Mouse (Mus musculus) R1 (cell line): ENCODE results near the gene Tmub1.
A peak's percentile ranks its signal among the peaks of the same experiment; 100 is the strongest.

Experiments used
- DNase-seq: peaks from one replicate; pipeline ENCODE4 v3.0.0-alpha.2; 2018; ENCODE audit warnings: low read depth, low spot score

Gene Tmub1

DNA sequence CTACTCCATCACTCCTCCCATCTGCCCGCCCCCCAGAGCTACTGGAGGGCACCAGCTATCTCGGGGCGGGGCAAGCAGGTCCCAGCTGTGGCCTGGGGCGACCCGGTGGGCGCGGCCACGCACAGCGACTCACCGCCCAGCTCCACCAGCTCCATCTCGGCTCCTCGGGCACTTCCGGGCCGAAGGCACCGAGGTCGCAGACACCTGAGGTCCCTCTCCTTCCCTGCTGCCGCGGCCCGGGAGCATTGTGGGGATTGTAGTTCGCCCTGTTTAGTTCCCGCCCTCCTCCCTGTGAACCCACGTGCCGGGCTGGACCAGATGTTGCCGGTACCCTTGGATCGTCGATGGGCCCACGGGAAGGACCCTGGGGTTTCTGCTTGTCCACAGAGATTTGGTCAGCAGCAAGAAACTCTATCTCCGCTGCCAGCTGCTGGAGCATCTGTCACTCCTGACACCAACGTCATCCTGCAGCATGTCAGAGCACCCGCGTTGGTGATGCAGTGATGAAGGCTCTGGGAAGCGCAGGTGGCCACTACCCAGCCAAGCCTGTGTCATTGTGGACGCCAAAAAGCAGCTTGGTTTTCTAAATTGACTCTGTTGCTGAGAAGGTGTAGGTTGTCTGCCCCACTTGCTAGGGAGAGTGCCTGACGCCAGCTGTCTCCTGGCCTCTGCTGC, at the start of gene Tmub1:
TSS of gene Tmub1 (minus strand) at position 231 of the 675 bp plus-strand sequence.
- peak; percentile 96 for DNase-seq

DNA sequence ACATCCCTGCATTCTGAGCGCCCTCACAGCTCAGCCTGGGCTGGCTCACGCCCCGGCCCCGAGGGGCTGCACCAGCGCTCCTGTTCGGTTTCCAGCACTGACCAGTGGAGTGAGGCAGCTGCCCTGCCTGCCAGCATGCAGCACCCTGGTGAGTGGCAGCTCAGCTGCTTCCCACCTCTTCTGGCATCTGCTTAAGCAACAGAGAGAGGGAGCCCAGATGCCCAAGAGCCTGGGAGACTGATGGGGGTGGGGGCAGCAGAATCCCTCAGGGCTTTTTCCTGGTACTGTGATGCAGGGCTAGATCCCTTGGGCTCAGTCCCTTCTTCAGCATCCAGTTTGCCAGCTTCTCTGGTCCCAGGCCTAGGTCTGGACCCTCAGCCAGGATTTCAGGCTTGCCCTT, 49.1 kb upstream of the Tmub1 start:
- DNase-seq, result no peak

DNA sequence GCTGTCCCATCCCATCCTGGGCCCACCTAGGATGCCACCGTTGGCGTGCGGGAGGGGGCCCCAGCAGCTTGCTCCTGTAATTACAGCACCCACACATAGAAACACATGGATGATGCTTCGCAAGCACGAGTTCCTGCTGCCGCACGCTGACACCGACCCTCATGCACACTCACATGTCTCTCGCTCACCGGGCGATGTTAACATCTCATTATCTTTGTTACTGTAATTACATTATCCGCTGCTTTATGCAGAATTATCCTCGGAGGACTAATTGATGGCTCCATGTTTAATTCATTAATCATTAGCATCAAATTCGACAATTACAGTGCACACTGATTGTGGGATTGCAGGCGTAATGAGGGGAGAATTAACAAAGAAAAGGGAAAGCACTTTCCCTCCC, 47.4 kb upstream of the Tmub1 start:
- DNase-seq, result no peak

DNA sequence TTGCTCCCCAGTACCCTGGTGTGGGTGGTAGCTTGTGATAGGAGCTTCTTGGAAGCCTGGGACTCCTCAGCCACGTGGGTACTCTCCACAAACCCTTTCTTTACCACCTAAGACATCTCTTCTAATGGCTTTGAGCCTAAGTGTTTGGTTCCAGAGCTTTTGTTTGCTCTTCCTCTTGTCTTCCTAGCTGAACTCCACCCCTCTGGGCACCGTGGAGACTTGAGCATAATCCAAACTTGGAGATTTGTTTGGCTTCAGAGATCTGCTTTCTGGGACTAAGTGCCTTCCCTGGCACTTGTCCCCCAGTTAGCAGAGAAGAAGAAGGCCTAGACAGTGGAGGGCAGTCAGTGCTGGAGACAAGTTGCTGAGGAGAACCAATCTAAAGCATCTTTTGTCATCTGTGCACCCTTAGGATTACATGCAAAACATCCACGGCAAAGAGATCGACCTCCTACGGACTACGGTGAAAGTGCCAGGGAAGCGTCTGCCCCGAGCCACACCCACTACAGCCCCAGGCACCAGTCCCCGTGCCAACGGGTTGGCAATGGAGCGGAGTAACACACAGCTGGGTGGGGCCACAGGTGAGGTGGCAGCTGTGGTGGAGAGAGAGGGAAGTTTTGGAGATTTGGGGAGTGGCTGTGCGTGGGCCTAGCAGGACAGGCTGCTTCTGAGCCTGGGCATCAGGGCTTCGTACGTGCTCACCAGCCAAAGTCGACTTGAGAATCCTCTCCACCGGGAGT, 45.1 kb upstream of the Tmub1 start:
- no peak for DNase-seq

DNA sequence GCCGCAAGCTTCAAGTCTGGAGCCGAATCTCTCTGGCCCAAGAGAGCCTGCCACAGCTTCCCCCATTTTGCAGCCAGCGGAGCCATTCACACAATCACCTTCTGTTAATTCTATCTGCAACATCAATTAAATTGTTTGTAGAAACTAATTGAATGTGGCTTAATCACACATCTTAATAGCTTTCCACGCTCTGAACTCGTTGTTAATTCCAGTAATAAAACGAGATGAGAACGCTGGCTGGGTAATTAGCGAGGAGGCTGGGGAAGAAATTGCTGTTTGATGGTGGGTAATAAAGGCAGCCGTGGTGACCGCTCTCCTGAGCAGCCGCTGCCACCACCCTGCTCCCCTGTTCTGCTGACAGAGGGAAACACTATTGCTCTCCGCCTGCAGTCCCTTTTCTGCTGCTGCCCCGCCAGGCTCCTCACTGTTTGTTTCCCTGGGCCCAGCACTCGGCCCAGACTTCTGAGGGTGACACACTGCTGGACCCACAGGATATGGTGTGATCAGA, 42.8 kb upstream of the Tmub1 start:
- DNase-seq, result no peak

DNA sequence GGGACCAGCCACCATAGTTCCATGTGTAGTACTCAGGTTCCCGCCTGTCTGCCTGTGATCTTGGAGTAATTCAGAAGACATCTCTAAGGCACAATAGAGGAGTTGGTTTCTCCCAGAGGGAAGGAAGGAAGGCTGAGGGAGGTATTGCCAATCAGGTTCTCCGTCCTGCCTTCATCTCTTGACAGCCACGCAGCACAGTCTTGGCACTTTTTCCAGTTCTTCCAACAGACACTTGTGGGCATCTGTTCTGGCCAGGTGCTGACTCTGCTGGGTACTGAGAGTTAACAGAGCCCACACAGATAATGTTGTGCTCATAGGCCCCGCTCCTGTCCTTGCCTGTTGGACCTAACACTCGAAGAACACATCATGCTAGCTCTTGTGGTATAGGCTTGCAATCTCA, 39.1 kb upstream of the Tmub1 start:
- no peak for DNase-seq

DNA sequence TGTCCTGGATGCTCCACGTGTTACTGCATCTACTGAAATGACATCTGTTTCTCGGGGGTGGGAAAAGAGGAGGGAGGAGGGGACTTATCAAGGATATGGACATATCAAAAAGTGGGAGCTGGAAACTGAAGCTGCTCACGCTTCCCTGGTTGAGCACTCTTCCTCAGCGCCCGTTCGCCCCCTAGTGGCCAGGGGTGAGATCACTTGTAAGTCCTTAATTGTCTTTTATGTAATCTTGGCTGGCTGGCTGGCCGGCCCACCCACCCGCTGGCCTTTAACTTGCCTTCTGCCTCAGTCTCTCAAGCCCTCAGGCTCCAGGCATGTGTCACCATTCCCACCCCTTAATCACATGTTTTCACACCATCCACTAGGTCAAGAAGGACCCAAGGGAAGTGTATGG, 38.4 kb upstream of the Tmub1 start:
- peak; percentile 87 for DNase-seq

DNA sequence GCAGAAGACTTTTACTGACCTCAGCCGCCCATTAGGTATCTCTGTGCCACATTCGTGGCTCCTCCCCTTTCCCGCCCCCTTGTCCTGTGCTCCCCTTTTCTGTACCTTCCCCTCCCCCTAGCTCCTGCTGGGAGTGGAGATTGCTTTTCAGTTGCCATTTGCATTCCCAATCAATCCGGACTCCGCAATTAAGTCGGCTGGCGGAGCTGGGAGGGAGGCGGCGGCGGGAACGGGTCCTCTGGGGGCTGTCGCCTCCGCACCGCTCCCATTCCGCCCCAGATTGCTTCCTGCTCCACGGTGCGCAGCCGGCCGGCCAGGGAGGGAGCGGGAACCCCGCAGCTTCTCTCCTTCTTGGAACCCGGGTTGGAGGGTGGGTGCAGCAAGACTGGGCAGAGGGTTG, 37.3 kb upstream of the Tmub1 start:
- peak; percentile 89 for DNase-seq

DNA sequence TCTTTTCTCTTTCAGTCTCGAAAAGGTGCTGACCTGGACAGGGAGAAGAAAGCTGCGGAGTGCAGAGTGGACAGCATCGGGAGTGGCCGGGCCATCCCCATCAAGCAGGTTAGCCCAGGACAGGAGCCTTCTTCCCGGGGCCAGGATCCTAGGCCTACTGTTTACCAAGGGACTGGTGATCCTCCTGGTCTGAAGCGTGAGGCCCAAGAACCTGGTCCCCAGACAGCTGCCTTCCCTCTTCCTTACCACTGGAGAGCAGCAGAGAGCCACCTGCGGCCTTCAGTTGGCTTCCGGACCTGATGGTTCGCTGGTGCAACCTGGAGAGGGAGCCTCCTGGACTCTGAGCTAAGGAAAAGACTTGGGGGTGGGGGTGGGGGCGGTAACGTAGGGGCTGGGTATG, 35.7 kb upstream of the Tmub1 start:
- DNase-seq, result peak; percentile 95

DNA sequence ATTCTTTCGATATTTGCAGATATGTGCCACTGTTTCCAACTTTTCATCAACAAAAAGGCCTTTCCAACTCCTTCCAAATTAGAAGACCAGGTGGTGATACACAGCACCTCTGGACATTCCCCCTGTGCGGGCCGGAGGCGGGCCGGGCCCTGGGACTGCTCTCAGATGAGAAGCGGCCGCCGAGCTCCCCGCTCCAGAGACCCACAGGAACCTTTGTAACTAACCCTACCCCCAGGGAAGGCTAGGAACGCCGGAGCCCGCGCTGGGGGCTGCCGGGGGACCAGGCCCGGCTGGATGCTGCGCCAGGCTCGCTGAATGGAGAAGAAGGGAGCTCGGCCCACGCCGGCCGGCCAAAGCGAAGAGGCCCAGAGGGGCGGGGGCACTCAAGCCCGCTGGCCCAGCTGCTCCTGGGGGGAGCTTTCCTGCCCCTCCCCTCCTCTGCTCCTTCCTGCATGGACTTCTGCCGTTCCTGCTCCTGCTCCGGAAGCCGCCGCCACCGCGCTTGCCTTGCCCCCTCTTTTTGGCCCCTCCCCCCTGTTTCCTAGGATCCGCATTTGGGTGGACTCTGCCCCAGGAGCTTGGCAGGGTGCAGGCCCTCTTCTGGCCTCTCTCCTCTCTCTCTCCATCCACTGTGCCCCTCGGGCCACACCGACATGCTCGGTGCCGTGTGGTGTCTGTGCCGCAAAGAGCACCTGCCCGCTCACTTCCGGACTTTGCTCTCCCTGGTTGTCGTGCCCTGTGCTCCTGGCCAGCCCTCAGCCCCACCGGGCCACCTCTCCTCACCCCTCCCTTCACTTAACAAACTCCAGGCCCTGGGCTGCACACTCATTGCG, 34.8 kb upstream of the Tmub1 start:
- peak; percentile 78 for DNase-seq

DNA sequence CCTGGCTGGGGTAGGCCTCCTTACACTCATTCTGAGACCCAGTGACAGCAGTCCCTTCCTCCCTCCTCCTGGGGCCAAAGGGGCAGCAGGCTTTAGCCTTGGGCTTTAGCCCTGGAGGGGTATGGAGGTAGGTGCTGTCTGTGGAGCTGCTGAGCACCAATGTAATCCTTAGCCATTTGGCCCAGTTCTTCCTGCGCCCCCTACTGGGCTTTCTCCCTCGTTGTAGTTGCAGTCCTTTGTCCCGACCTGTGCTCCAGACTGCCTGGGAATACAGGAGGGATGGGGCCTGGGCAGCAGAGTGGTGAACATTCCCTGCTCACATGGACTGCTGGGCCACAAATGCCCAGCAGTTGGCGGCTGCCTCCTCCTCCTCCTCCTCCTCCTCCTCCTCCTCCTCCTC, 34.0 kb upstream of the Tmub1 start:
- peak; percentile 92 for DNase-seq

DNA sequence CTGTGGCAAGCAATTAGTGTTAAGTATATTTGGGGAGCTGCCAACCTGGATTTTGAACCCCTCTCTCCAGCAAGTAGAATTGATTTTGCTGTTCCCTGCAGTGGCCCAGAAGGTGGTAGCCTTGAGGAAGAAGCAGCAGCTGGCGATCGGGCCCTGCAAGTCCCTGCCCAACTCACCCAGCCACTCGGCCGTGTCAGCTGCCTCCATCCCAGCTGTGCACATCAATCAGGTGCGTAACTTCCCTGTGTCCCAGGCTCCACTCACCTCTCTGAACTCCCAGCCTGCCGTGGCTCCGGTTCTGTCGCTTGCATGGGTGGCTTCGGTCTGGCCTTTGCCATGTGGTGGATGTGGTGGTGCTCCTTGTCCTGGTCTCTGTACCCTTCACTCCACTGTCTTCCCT, 30.3 kb upstream of the Tmub1 start:
- DNase-seq, result no peak

DNA sequence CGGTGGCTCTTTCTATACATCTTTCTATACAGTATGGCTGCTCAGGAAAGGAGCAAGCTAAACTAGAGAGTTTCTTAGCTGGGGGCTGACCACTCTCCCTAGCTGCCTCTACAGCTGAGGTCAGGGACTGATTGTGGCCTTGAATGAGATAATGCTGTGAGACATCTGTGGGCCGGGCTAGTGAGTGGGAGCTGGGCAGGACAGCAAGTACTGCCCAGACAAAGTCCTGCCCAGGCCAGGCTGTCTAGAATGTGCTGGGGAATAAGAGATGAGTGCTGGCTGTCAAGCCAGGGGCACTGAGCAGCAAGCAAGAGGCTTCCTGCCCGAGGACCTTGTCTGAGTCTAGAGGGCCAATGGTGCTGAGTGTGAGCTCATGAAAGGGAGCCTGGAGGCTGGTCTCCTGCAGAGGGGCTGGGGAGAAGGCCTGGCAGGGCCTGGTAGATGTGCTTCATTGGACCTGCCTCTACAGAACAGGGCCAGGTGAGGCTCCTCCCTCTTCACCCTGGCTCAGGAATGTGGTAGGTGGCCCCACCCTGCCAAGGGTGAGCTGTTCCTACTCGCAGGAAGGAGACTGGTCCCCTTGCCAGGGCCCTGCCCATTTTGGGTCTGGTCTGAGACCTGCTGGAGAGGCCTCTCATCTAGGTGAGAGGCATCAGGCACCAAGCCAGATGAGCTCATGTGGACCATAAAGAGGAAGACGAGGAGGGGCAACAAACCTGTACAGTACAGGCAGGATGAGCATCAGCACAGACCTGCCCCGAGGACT, 28.0 kb upstream of the Tmub1 start:
- DNase-seq, result peak; percentile 37

DNA sequence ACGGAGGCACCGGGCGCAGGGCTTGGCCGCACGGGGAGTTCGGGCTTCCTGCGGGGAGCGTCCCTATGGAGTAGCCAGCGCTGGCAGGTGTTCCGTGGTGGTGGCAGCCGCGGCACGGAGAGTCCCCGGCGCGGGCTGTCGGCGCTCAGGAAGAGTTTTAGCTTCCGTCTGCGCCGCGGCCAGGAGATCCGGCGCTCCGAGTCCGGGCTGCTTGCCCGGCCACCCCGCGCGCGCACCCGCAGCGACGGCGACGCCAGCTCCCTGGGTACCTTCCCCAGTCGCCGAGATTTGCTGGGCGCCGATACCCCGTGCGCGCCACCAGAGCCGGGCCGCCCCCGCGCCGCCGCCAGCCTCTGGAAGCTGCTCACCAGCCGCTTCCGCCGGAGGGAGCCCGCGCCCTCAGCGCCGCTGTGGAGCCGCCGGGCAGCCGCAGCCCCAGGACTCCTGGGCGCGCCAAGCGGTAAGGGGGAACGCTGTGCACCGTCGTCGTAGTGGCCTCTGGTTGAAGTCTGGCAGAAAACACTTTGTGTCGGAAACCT, 27.1 kb upstream of the Tmub1 start:
- DNase-seq, result peak; percentile 43

DNA sequence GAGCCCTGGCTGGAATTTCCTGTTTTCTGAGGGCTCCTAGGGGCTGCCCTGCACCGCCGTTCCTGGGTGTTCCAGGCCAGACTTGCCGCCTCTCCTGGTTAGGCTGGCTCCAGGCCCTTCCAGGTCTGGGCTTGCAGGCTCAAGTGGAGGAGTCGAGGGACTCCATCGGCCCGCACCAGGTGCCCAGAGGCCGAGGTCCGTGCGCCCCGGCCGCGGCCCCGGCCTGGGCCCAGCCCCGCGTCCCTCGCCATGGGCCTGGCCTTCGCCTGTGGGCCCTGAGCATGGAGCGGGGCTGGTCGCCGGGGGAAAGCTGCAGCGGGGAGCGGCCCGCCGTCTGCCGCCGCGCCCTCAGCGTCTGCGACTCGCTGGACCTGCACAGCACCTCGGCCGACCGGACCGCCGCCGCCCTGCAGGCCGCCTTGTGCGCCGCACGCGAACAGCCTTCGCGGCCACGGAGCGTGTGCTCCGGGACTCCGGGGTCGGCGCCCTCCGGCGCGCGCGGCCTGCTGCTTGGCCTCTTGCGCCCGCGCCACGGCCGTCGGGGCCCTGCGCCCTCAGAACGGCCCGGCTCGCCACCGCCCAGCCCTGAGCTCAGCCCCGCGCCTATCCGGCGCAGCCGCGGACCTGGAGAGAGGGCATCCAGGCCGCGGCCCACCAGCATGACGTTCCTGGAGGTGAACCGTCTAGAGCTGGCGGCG, 26.5 kb upstream of the Tmub1 start:
- DNase-seq, result peak; percentile 58

DNA sequence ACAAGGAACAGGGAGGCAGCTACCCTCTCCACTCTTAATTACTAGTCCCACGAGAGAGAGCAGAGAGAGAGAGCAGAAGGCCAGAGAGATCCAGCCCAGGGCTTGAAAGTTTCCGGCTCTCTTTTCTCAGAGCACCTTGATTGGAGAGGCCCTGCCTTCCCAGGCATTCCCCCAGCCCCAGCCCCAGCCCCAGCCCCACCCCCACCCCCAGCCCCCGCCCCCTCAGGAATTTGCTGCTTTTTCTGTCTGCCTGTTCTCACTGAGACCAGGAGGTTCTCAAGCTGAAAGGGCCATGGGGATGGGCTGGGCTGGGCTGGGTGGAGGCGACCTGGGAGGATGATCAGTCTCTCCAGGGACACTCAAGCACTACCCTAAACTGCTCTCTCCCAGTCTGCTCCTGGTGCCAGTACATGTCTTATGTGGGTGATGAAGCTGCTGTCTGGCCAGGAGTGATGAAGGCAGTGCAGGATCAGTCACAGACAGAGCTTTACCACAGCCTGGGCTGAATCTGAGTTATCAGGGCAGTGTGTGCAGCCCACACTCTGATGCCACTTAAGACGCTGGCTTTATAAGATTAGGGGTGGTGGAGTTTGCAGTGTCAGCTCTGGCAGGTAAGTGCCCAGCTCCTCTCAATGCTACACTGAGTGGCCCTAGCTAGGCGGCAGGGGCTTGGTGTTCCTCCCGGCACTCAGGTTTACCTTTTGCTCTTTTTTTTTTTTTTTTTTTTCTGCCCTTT, 25.4 kb upstream of the Tmub1 start:
- DNase-seq, result peak; percentile 81

DNA sequence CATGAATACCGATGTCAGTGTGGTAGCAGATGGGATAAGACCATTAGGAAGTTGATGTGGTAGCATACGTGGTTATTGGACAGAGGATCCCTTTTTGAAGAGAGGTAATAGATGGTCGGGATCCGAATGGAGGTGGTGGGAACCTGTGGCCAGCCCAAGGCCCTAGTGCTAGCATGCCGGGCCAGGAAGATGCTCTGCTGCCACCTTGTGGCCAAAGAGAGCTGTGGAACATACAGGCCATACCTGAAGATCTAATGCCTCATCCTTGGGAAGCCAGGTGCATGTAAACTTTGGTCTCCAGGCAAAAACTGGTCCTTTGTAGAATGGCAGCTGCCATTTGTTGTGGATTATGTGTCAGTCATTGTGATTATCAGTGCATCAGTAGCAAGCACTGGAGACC, 22.9 kb upstream of the Tmub1 start:
- DNase-seq, result peak; percentile 84

DNA sequence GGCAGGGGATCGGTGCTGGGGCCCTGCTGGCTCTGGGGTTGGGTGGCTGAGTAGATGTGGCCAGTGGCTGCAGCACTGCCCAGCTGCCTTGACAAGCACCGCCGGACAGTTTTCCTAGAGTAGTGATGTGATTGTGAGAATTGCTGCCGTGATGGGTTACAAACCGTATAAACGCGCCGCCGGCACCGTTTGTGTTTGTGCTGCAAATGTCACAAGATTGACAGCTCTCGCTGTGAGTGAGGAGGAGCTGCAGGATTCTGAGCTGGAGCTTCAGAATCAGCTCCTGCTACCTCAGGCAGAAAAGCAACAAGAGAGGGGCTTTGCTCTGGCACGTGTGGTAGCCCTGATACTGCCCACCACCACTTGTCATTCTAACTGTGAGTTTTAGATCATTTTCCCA, 19.1 kb upstream of the Tmub1 start:
- no peak for DNase-seq

DNA sequence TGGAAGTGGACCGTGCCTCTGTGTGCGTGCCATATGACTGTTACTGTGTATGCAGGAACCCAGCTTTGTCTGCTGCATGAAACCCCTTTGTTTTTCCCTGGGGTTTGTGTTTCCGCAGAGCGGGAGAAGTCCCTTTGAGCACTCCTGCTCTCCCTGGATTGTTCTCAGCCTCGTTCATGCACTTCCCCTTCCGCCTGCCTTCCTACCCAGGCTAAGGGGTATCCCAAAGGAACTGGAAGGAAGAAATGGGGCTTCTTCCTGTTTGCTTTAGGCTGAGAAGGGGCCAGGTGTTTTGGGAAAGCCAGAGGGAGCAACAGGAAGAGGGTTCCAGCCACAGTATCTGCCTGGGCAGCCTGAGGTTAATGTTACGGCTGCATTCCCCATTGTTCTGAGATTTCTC, 8.0 kb upstream of the Tmub1 start:
- no peak for DNase-seq

DNA sequence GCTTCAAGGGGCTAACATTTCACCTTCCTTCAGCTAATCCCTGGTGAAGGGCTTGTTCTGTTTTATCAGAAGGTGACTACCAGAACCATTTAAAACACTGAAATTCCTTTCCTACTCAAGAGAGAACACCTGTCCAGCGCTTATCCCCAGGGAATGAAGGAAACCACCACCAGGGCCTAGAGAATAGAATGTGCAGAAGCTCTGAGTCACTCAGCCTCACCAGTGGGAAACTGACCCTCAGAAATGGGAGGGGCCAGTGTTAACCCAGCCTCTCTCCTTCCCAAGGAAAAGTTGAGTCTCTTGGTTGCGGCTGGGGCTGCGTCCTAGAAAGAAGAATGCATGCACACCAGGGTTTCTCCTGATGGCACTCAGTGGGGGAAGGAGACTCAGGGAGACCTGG, 7.4 kb upstream of the Tmub1 start:
- DNase-seq, result peak; percentile 69
